Mouse (Mus musculus) hindbrain, embryonic 12.5 days (tissue): ENCODE results near the gene Pla2r1. TPM values are rescaled to one million over a fixed set of nuclear protein-coding genes. Genes with fewer than 3 reads are reported as not detected.

Experiments used
- ATAC-seq: fragments of 200-750 bp; cut with Nextera tagmentation; 2 replicates; pipeline ENCODE4 v1.8.0; 2017; ENCODE audit warnings: moderate TSS enrichment; ENCODE audit not compliant: low FRiP score
- H3K27ac ChIP-seq: fragments of 300-500 bp; sonication (generic); 2 replicates; pipeline ENCODE4 v1.5.1; 2016; ENCODE audit warnings: mild to moderate bottlenecking
- H3K27me3 ChIP-seq: fragments of 300-500 bp; sonication (generic); 2 replicates; pipeline ENCODE4 v1.6.1; 2016; ENCODE audit warnings: mild to moderate bottlenecking
- H3K36me3 ChIP-seq: fragments of 300-500 bp; sonication (generic); 2 replicates; pipeline ENCODE4 v1.6.1; 2016; ENCODE audit warnings: mild to moderate bottlenecking
- H3K4me1 ChIP-seq: fragments of 300-500 bp; sonication (generic); 2 replicates; pipeline ENCODE4 v1.6.1; 2016
- H3K4me2 ChIP-seq: fragments of 300-500 bp; sonication (generic); replicated peaks from 2 replicates; pipeline ENCODE4 v1.6.1; 2016; ENCODE audit warnings: mild to moderate bottlenecking
- H3K4me3 ChIP-seq: fragments of 300-500 bp; sonication (generic); 2 replicates; pipeline ENCODE4 v1.5.1; 2016; ENCODE audit warnings: mild to moderate bottlenecking
- H3K9ac ChIP-seq: fragments of 300-500 bp; sonication (generic); 2 replicates; pipeline ENCODE4 v1.6.1; 2016; ENCODE audit warnings: mild to moderate bottlenecking, moderate library complexity
- H3K9me3 ChIP-seq: fragments of 300-500 bp; sonication (generic); replicated peaks from 2 replicates; pipeline ENCODE4 v1.6.1; 2016; ENCODE audit warnings: mild to moderate bottlenecking
- WGBS: fragments of 180-500 bp; shearing (Covaris S2); methylation state at CpG from one replicate; pipeline ENCODE4 v1.1.7; 2016; 5-methylcytosine and 5-hydroxymethylcytosine counted together
- polyA plus RNA-seq: library from polyadenylated mRNA; unstranded; fragments of >200 nt; fragmentation: Nextera tagmentation; extraction: Ambion mirVana; gene quantifications from 2 replicates; pipeline ENCODE4 v1.2.1, GENCODE M21; 2016

The Pla2r1 gene
- polyA plus RNA-seq, 1 experiment from 2014 or later: 0.90 TPM

- Histone ChIP-seq H3K4me3 (no peak overlapping the region), H3K4me2 (no peak overlapping the region), H3K27me3 (peaks cover 21% of the 10 kb centered on the region), H3K9me3 (no peaks in the 10 kb centered on the region), H3K27ac (no peak overlapping the region), H3K4me1 (peaks cover 9% of the 10 kb centered on the region; the same call in 1 of the 2 replicates), H3K9ac (no peak overlapping the region), H3K36me3 (no peaks in the 10 kb centered on the region)
- ATAC-seq: no peak
Measured at GRCm38 (mm10) chr2:60384763-60385085, 168.4 kb downstream of the Pla2r1 start.

- no peak overlapping the region for H3K27ac ChIP-seq
- no peak overlapping the region for H3K4me3 ChIP-seq
- H3K4me1 ChIP-seq: peaks cover 9% of the 10 kb centered on the region; the same call in 1 of the 2 replicates
- no peak overlapping the region for H3K4me2 ChIP-seq
- WGBS: 32% methylated on average over 7 of the region's 7 CpGs
- H3K27me3 ChIP-seq: peaks cover 21% of the 10 kb centered on the region
- no peaks in the 10 kb centered on the region for H3K9me3 ChIP-seq
- H3K9ac ChIP-seq: no peak overlapping the region
- no peak for ATAC-seq
- no peaks in the 10 kb centered on the region for H3K36me3 ChIP-seq
Measured at GRCm38 (mm10) chr2:60384083-60384762, 168.9 kb downstream of the Pla2r1 start.

GRCm38 (mm10) chr2:60382858-60383669, 170.0 kb downstream of the Pla2r1 start, which contains the start of gene Ly75:
TSS of gene Ly75 (minus strand) at chr2:60383303.
- peak; percentile 98 for ATAC-seq
- Histone ChIP-seq H3K4me1 (peaks cover 9% of the 10 kb centered on the region; the same call in 1 of the 2 replicates), H3K4me3 (peak within 1 kb of the TSS; percentile 54), H3K27me3 (peaks cover 21% of the 10 kb centered on the region), H3K4me2 (peak within 1 kb of the TSS; percentile 67), H3K9me3 (no peaks in the 10 kb centered on the region), H3K9ac (peak within 1 kb of the TSS; percentile 56), H3K27ac (no peak within 1 kb of the TSS), H3K36me3 (no peaks in the 10 kb centered on the region)
- 1% methylated on average over 44 of the region's 46 CpGs for WGBS

GRCm38 (mm10) chr2:60382346-60382745, 170.8 kb downstream of the Pla2r1 start:
- H3K4me3 ChIP-seq: peak overlapping the region; percentile 54; the same call in 1 of the 2 replicates

GRCm38 (mm10) chr2:60377260-60377659, 175.8 kb downstream of the Pla2r1 start:
- Histone ChIP-seq H3K4me2 (no peak overlapping the region), H3K27me3 (peaks cover 6% of the 10 kb centered on the region), H3K4me3 (no peak overlapping the region), H3K36me3 (no peaks in the 10 kb centered on the region), H3K9me3 (no peaks in the 10 kb centered on the region), H3K27ac (no peak overlapping the region), H3K4me1 (no peaks in the 10 kb centered on the region), H3K9ac (no peak overlapping the region)
- 87% methylated on average over 5 of the region's 5 CpGs for WGBS
- ATAC-seq: no peak

More at GRCm38 (mm10) chr2:60382346-60382745, 170.8 kb downstream of the Pla2r1 start:
- ATAC-seq: no peak
- H3K36me3 ChIP-seq: no peaks in the 10 kb centered on the region
- 72% methylated on average over 3 of the region's 3 CpGs for WGBS
- H3K4me1 ChIP-seq: peaks cover 9% of the 10 kb centered on the region; the same call in 1 of the 2 replicates
- peak overlapping the region; percentile 67 for H3K4me2 ChIP-seq
- no peaks in the 10 kb centered on the region for H3K9me3 ChIP-seq
- H3K9ac ChIP-seq: no peak overlapping the region
- no peak overlapping the region for H3K27ac ChIP-seq
- H3K27me3 ChIP-seq: peaks cover 21% of the 10 kb centered on the region

- 95% methylated on average over 15 of the region's 15 CpGs for WGBS
- no peak overlapping the region for H3K9ac ChIP-seq
- no peak for ATAC-seq
Measured at GRCm38 (mm10) chr2:60375608-60376107, 177.4 kb downstream of the Pla2r1 start.

GRCm38 (mm10) chr2:60375126-60375525, 178.0 kb downstream of the Pla2r1 start:
- ATAC-seq: no peak
- Histone ChIP-seq H3K9ac (no peak overlapping the region), H3K4me3 (no peak overlapping the region), H3K4me2 (no peak overlapping the region), H3K36me3 (no peaks in the 10 kb centered on the region), H3K9me3 (no peaks in the 10 kb centered on the region), H3K27ac (no peak overlapping the region), H3K27me3 (no peaks in the 10 kb centered on the region), H3K4me1 (no peaks in the 10 kb centered on the region)
- WGBS: 94% methylated on average over 8 of the region's 8 CpGs

More at GRCm38 (mm10) chr2:60375608-60376107, 177.4 kb downstream of the Pla2r1 start:
- H3K36me3 ChIP-seq: no peaks in the 10 kb centered on the region
- H3K4me3 ChIP-seq: no peak overlapping the region
- H3K4me2 ChIP-seq: no peak overlapping the region
- no peak overlapping the region for H3K27ac ChIP-seq
- no peaks in the 10 kb centered on the region for H3K27me3 ChIP-seq
- no peaks in the 10 kb centered on the region for H3K9me3 ChIP-seq
- H3K4me1 ChIP-seq: no peaks in the 10 kb centered on the region

- H3K4me1 ChIP-seq: no peaks in the 10 kb centered on the region
- no peak overlapping the region for H3K27ac ChIP-seq
- H3K4me2 ChIP-seq: no peak overlapping the region
- 95% methylated on average over 5 of the region's 5 CpGs for WGBS
- H3K9ac ChIP-seq: no peak overlapping the region
- H3K4me3 ChIP-seq: no peak overlapping the region
- H3K27me3 ChIP-seq: no peaks in the 10 kb centered on the region
- H3K9me3 ChIP-seq: no peaks in the 10 kb centered on the region
- no peaks in the 10 kb centered on the region for H3K36me3 ChIP-seq
- no peak for ATAC-seq
Measured at GRCm38 (mm10) chr2:60370188-60370587, 182.9 kb downstream of the Pla2r1 start.

GRCm38 (mm10) chr2:60369454-60369853, 183.7 kb downstream of the Pla2r1 start:
- ATAC-seq: no peak
- Histone ChIP-seq H3K27me3 (no peaks in the 10 kb centered on the region), H3K4me3 (no peak overlapping the region), H3K4me2 (no peak overlapping the region), H3K9ac (no peak overlapping the region), H3K36me3 (no peaks in the 10 kb centered on the region), H3K27ac (no peak overlapping the region), H3K4me1 (no peaks in the 10 kb centered on the region), H3K9me3 (no peaks in the 10 kb centered on the region)
- WGBS: 88% methylated on average over 4 of the region's 4 CpGs

- Histone ChIP-seq H3K4me1 (no peaks in the 10 kb centered on the region), H3K4me2 (no peak overlapping the region), H3K27me3 (no peaks in the 10 kb centered on the region), H3K4me3 (no peak overlapping the region), H3K36me3 (no peaks in the 10 kb centered on the region), H3K9ac (no peak overlapping the region), H3K27ac (no peak overlapping the region), H3K9me3 (no peaks in the 10 kb centered on the region)
- no peak for ATAC-seq
- WGBS: 93% methylated on average over 7 of the region's 7 CpGs
Measured at GRCm38 (mm10) chr2:60367871-60368270, 185.2 kb downstream of the Pla2r1 start.
